Mouse (Mus musculus) forebrain, embryonic 11.5 days (tissue): ENCODE measurements around the gene Pdlim3. TPM values are rescaled to one million over a fixed set of nuclear protein-coding genes. Genes with fewer than 3 reads are reported as not detected.
A peak's percentile ranks its signal among the peaks of the same experiment; 100 is the strongest.

Source experiments
- ATAC-seq: fragments of 200-750 bp; cut with Nextera tagmentation; replicated peaks from 2 replicates; pipeline ENCODE4 v1.8.0; 2017; ENCODE audit warnings: moderate TSS enrichment; ENCODE audit not compliant: low FRiP score
- DNase-seq: peaks from one replicate; pipeline ENCODE4 v3.0.0-alpha.2; 2017; ENCODE audit warnings: low spot score
- H3K27ac ChIP-seq: fragments of 300-500 bp; sonication (generic); 2 replicates; pipeline ENCODE4 v1.5.1; 2014; ENCODE audit warnings: low read depth, low read length
- H3K27me3 ChIP-seq: fragments of 300-500 bp; sonication (generic); 2 replicates; pipeline ENCODE4 v1.6.1; 2014; ENCODE audit warnings: mild to moderate bottlenecking, low read length, mixed read lengths; ENCODE audit not compliant: control insufficient read depth, insufficient read depth
- H3K36me3 ChIP-seq: fragments of 300-500 bp; sonication (generic); 2 replicates; pipeline ENCODE4 v1.6.1; 2014; ENCODE audit warnings: mild to moderate bottlenecking, low read length, moderate library complexity, mixed read lengths; ENCODE audit not compliant: control insufficient read depth, insufficient read depth
- H3K4me1 ChIP-seq: fragments of 300-500 bp; sonication (generic); replicated peaks from 2 replicates; pipeline ENCODE4 v1.6.1; 2014; ENCODE audit warnings: low read length, mixed read lengths; ENCODE audit not compliant: control insufficient read depth, insufficient read depth
- H3K4me2 ChIP-seq: fragments of 300-500 bp; sonication (generic); 2 replicates; pipeline ENCODE4 v1.6.1; 2014; ENCODE audit warnings: low read depth, mild to moderate bottlenecking, low read length, moderate library complexity, mixed read lengths; ENCODE audit not compliant: severe bottlenecking
- H3K4me3 ChIP-seq: fragments of 300-500 bp; sonication (generic); 2 replicates; pipeline ENCODE4 v1.5.1; 2014; ENCODE audit warnings: low read depth, low read length
- H3K9ac ChIP-seq: fragments of 300-500 bp; sonication (generic); 2 replicates; pipeline ENCODE4 v1.6.1; 2014; ENCODE audit warnings: low read length
- H3K9me3 ChIP-seq: fragments of 300-500 bp; sonication (generic); 2 replicates; pipeline ENCODE4 v1.6.1; 2016; ENCODE audit warnings: low read length, mixed read lengths; ENCODE audit not compliant: control insufficient read depth
- WGBS: fragments of 180-500 bp; shearing (Covaris S2); extraction: QIAGEN DNeasy Blood & Tissue Kit; methylation state at CpG from one replicate; pipeline ENCODE4 v1.1.7; 2014; 5-methylcytosine and 5-hydroxymethylcytosine counted together
- polyA plus RNA-seq: library from polyadenylated mRNA; unstranded; fragments of >200 nt; fragmentation: Nextera tagmentation; extraction: Ambion mirVana; gene quantifications from 2 replicates; pipeline ENCODE4 v1.2.1, GENCODE M21; 2014

Gene Pdlim3
- polyA plus RNA-seq, result 10.0 and 10.3 TPM in 2 replicates

GRCm38 (mm10) chr8:45885202-45885685 is at the start of gene Pdlim3:
TSS of gene Pdlim3 (plus strand) at chr8:45885461.
- Histone ChIP-seq H3K4me2 (peak within 1 kb of the TSS; percentile 59), H3K9me3 (peaks cover under 1% of the 10 kb centered on the region; the same call in 1 of the 2 replicates), H3K27ac (no peak within 1 kb of the TSS), H3K4me3 (peak within 1 kb of the TSS; percentile 31), H3K36me3 (no peaks in the 10 kb centered on the region), H3K27me3 (peaks cover 3% of the 10 kb centered on the region; the same call in 1 of the 2 replicates), H3K4me1 (no peaks in the 10 kb centered on the region; the same call in 1 of the 2 replicates), H3K9ac (no peak within 1 kb of the TSS; the same call in 1 of the 2 replicates)
- ATAC-seq (peak; percentile 63; the same call in 1 of the 2 replicates), DNase-seq (peak; percentile 70)
- WGBS, result 0% methylated on average over 22 of the region's 22 CpGs

- DNase-seq (no peak), ATAC-seq (no peak)
- H3K9me3 ChIP-seq, result no peaks in the 10 kb centered on the region
- H3K27me3 ChIP-seq, result no peaks in the 10 kb centered on the region
- H3K4me3 ChIP-seq, result no peak overlapping the region
- no peaks in the 10 kb centered on the region for H3K36me3 ChIP-seq
- H3K27ac ChIP-seq, result no peak overlapping the region
- H3K4me2 ChIP-seq, result no peak overlapping the region
- 78% methylated on average over 5 of the region's 5 CpGs for WGBS
- H3K9ac ChIP-seq, result no peak overlapping the region
- no peaks in the 10 kb centered on the region for H3K4me1 ChIP-seq
Observed at GRCm38 (mm10) chr8:45843306-45843705, 42.0 kb upstream of the Pdlim3 start.

- Histone ChIP-seq H3K9ac (no peak overlapping the region), H3K4me1 (no peaks in the 10 kb centered on the region), H3K9me3 (no peaks in the 10 kb centered on the region), H3K4me3 (no peak overlapping the region), H3K27me3 (no peaks in the 10 kb centered on the region), H3K27ac (no peak overlapping the region), H3K36me3 (no peaks in the 10 kb centered on the region), H3K4me2 (no peak overlapping the region)
- no peak for ATAC-seq
- no peak for DNase-seq
- 61% methylated on average over 6 of the region's 6 CpGs for WGBS
Observed at GRCm38 (mm10) chr8:45844097-45844885, 41.0 kb upstream of the Pdlim3 start.

- Histone ChIP-seq H3K4me1 (no peaks in the 10 kb centered on the region), H3K27me3 (no peaks in the 10 kb centered on the region), H3K27ac (no peak overlapping the region), H3K4me2 (no peak overlapping the region), H3K4me3 (no peak overlapping the region), H3K9ac (no peak overlapping the region), H3K36me3 (no peaks in the 10 kb centered on the region), H3K9me3 (no peaks in the 10 kb centered on the region)
- DNase-seq (no peak), ATAC-seq (no peak)
- 80% methylated on average over 14 of the region's 14 CpGs for WGBS
Observed at GRCm38 (mm10) chr8:45844911-45845481, 40.3 kb upstream of the Pdlim3 start.

DNA sequence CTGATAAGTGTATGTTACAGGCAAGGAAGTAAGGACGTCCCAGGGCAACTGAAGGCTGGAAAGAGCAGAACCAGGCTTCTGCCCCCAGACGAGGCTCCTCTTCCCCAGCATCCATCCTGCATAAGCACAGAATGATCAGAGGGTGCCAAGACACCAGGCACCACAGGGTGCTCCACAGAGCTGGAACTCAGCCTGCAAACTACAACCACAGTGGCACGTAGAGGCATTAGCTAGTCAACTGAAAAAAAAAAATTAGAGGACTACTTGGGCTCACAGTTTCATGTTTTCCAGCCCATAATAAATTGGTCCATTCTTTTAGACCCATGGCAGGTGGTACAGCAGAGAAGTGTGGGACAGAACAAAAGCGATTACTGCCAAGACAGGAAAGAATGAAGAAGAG is 39.4 kb upstream of the Pdlim3 start:
- Histone ChIP-seq H3K9ac (no peak overlapping the region), H3K4me3 (no peak overlapping the region), H3K27me3 (no peaks in the 10 kb centered on the region), H3K27ac (no peak overlapping the region), H3K4me2 (no peak overlapping the region), H3K9me3 (no peaks in the 10 kb centered on the region), H3K4me1 (no peaks in the 10 kb centered on the region), H3K36me3 (no peaks in the 10 kb centered on the region)
- ATAC-seq (no peak), DNase-seq (no peak)
- 70% methylated on average over 4 of the region's 4 CpGs for WGBS

DNA sequence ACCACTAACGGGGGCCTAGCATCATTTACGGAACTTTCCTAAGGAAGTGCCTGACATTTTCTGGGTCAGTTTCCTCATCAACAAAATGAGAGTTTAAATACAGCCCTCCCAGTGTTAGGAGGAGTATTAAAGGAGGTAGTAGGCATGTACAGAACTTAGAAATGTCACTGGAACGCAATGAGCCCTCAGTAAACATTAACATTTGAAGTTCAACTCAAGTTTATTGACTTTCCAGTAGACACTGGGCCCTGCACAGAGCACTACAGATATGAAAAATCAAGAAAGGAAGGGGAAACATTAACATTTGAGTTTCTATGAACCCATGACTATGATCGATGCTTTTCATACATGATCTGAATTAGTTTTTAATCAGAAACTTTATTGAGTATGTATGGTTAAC is 30.1 kb upstream of the Pdlim3 start:
- DNase-seq (no peak), ATAC-seq (no peak)
- H3K9ac ChIP-seq, result no peak overlapping the region
- no peaks in the 10 kb centered on the region for H3K36me3 ChIP-seq
- no peaks in the 10 kb centered on the region for H3K27me3 ChIP-seq
- no peak overlapping the region for H3K27ac ChIP-seq
- no peak overlapping the region for H3K4me3 ChIP-seq
- no peak overlapping the region for H3K4me2 ChIP-seq
- H3K9me3 ChIP-seq, result no peaks in the 10 kb centered on the region
- no peaks in the 10 kb centered on the region for H3K4me1 ChIP-seq
- 93% methylated on average over 4 of the region's 4 CpGs for WGBS

GRCm38 (mm10) chr8:45857734-45858133 is 27.5 kb upstream of the Pdlim3 start:
- no peaks in the 10 kb centered on the region for H3K9me3 ChIP-seq
- H3K36me3 ChIP-seq, result no peaks in the 10 kb centered on the region
- H3K4me2 ChIP-seq, result no peak overlapping the region
- 50% methylated on average over 5 of the region's 5 CpGs for WGBS
- DNase-seq, result no peak
- no peaks in the 10 kb centered on the region for H3K27me3 ChIP-seq
- no peak for ATAC-seq
- no peak overlapping the region for H3K9ac ChIP-seq
- no peak overlapping the region for H3K27ac ChIP-seq
- H3K4me3 ChIP-seq, result no peak overlapping the region
- no peaks in the 10 kb centered on the region for H3K4me1 ChIP-seq

DNA sequence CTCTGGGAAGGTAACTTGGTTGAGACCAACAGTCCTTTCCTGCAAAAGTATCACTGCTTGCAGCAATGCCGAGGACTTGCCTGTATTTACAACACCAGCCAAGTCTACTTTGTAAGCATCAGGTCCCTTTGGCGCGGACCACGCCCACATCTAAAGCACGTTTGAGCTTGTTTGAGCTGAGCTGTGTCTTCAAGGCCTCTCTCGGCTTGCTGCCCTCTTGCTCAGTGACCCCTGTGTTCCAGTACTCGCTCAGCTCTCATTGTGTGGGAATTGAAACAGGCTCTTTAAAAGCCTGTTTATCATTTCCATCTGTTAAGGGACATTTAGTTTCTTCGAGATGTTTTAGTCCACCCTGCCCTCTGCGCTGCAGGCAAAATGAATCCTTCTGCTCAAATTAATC is 26.9 kb upstream of the Pdlim3 start:
- ATAC-seq, result no peak
- 42% methylated on average over 9 of the region's 9 CpGs for whole genome bisulfite sequencing

More for the DNA sequence above, 26.9 kb upstream of the Pdlim3 start:
- H3K9me3 ChIP-seq, result no peaks in the 10 kb centered on the region
- H3K27ac ChIP-seq, result no peak overlapping the region
- H3K4me1 ChIP-seq, result no peaks in the 10 kb centered on the region
- H3K27me3 ChIP-seq, result no peaks in the 10 kb centered on the region
- no peak overlapping the region for H3K4me3 ChIP-seq
- H3K36me3 ChIP-seq, result no peaks in the 10 kb centered on the region
- no peak overlapping the region for H3K4me2 ChIP-seq
- DNase-seq, result no peak
- H3K9ac ChIP-seq, result no peak overlapping the region
